Mouse (Mus musculus): Measurements from ENCODE around the gene Nectin2. TPM values are rescaled to one million over a fixed set of nuclear protein-coding genes. Genes with fewer than 3 reads are reported as not detected.
A peak's percentile ranks its signal among the peaks of the same experiment; 100 is the strongest.

The Nectin2 gene
- polyA plus RNA-seq, 1 experiment from 2014 or later, result 95.3 TPM

DNA sequence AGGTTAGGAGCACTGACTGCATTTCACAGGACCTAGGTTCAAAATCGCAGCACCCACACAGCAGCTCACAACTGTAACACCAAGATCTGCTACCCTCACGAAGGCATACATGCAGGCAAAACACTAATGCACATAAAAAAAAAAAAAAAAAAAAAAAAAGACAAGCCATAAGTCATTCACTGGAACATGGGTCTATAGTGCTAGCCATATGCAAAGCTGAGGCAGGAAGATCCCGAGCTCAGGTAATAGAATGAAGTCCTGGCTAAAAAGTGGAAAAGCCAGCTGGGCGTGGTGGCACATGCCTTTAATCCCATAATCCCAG, 50.5 kb downstream of the Nectin2 start:
- ATAC-seq (ENCODE audit: insufficient number of reproducible peaks, insufficient read depth, low FRiP score, low TSS enrichment), result no peak
- Histone ChIP-seq H3K27me3 (no peaks in the 10 kb centered on the region), H3K9me3 (peaks cover 6% of the 10 kb centered on the region; the same call in 1 of the 2 replicates), H3K27ac (0 out of 2 replicates have a peak overlapping the region, but pooled peaks have one; percentile 30), H3K9ac (peak overlapping the region; percentile 25; the same call in 1 of the 2 replicates), H3K36me3 (peaks cover 47% of the 10 kb centered on the region), H3K4me1 (peaks cover 17% of the 10 kb centered on the region), H3K4me2 (replicated peaks) (no peak overlapping the region), H3K4me3 (no peak overlapping the region)
- WGBS, result 75% methylated on average over 4 of the region's 4 CpGs

DNA sequence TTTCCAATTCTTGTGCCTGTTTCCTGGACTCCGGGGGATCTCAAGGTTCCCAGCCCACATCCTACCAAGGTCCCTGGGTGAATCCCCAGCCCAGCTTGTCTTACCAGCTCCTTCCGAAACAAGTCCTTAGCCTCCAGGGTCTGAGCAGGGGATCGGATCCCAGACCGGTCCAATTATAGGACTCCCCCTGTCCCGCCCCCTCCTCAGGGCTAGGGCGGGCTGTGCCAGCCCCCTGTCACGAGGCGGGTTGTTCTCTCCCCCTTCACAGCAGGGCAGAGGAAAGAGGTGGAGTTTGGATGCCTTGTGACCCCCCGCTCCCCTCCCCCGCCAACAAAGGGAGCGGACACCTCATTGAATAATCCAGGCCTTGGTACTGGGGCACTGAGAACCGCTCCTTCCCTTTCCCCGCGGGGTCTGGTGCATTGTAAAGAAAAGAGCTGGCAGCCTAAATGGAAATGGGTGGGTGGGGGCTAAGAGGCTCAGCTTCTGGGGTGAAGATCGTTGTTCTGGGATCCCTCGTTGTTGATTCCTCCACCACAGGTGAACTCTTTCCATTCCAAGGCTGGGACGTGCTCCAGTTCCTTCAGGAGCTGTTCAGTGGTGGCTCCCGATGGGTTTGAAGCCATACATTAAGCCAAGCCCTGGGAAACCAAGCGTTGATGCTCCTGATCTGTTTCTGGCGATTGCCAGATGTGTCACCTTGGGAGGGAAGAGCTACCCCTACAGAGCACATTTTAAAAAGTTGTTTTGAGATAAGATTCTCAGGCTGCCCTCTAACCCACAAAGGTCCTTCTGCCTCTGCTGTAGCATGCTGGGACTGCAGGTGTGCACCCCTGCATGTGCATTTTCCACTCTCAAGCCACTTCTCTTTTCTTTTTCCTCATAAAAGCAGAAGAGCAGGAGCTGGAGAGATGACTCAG, 51.1 kb downstream of the Nectin2 start, which contains the start of gene Apoe:
Apoe (minus strand) TSS at position 282 of the 920 bp plus-strand sequence.
- 2% methylated on average over 20 of the region's 20 CpGs for WGBS

DNA sequence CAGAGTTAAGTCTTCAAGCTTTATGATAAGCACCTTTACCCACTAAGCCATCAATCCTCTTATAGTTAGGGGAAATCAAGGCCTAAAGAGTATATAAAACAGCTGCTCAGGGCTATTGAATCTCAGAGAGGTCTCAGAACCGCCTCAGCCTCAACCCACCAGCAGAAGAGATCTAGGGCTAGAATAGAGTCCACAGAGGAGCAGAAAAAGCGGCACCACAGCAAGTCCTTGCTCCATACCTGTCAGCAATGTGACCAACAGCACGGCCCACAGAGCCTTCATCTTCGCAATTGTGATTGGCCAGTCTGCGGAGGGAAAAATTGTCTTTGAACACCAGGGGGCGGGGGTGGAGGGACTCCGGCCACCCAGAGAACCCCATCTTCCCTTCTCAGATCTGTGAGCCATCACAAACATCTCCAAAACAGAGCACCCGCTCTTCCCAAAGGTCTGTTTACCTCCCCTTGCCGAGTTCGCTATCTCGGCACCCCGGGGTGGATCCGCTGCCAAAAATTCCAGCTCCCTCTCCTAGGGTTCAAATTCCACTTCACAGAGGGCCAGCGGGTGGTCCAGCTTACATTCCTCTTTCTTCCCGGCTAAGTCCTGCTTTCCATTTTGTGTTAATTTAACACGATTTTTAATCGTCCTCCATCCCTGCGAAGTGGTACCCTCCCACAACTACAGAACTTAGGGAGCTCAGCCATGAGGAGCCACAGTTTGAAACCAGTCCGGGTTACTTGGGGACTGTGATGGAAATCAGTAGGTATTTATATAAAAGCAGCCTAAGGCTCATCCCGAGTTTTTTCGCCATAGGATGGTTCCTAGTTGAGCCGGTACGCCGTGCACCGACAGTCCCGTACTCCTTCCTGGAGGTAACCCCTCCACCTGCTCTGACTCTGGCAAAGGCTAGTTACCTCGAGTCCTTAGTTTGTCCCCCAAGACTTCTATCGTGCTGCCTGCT, 52.1 kb downstream of the Nectin2 start:
- Histone ChIP-seq H3K9ac (peak overlapping the region; percentile 33), H3K27me3 (no peaks in the 10 kb centered on the region), H3K4me3 (peak overlapping the region; percentile 33), H3K4me2 (replicated peaks) (peak overlapping the region; percentile 66), H3K27ac (peak overlapping the region; percentile 26; the same call in 1 of the 2 replicates), H3K4me1 (peaks cover 19% of the 10 kb centered on the region), H3K36me3 (peaks cover 31% of the 10 kb centered on the region), H3K9me3 (peaks cover 6% of the 10 kb centered on the region; the same call in 1 of the 2 replicates)
- 2% methylated on average over 28 of the region's 28 CpGs for WGBS
- ATAC-seq (ENCODE audit: insufficient number of reproducible peaks, insufficient read depth, low FRiP score, low TSS enrichment), result no peak

More for the DNA sequence above, 51.1 kb downstream of the Nectin2 start, which contains the start of gene Apoe:
- Histone ChIP-seq H3K4me2 (replicated peaks) (peak within 1 kb of the TSS; percentile 66), H3K27ac (peak within 1 kb of the TSS; percentile 30; the same call in 1 of the 2 replicates), H3K4me3 (peak within 1 kb of the TSS; percentile 33), H3K4me1 (peaks cover 17% of the 10 kb centered on the region), H3K9ac (peak within 1 kb of the TSS; percentile 33), H3K27me3 (no peaks in the 10 kb centered on the region), H3K36me3 (peaks cover 40% of the 10 kb centered on the region), H3K9me3 (peaks cover 6% of the 10 kb centered on the region; the same call in 1 of the 2 replicates)
- ATAC-seq (ENCODE audit: insufficient number of reproducible peaks, insufficient read depth, low FRiP score, low TSS enrichment), result no peak

- Histone ChIP-seq H3K4me2 (replicated peaks) (no peak overlapping the region), H3K27me3 (no peaks in the 10 kb centered on the region), H3K36me3 (peaks cover 13% of the 10 kb centered on the region), H3K9ac (no peak overlapping the region), H3K4me1 (peaks cover 22% of the 10 kb centered on the region), H3K4me3 (no peak overlapping the region), H3K27ac (no peak overlapping the region), H3K9me3 (peaks cover 6% of the 10 kb centered on the region; the same call in 1 of the 2 replicates)
- 90% methylated on average over 34 of the region's 34 CpGs for WGBS
- no peak for ATAC-seq (ENCODE audit: insufficient number of reproducible peaks, insufficient read depth, low FRiP score, low TSS enrichment)
These were observed 53.9 kb downstream of the Nectin2 start for GRCm38 (mm10) chr7:19696336-19696873.

- no peak for ATAC-seq (ENCODE audit: insufficient number of reproducible peaks, insufficient read depth, low FRiP score, low TSS enrichment)
- H3K4me3 ChIP-seq, result no peak overlapping the region
- no peak overlapping the region for H3K4me2 ChIP-seq (replicated peaks)
- H3K36me3 ChIP-seq, result peaks cover 12% of the 10 kb centered on the region
- no peaks in the 10 kb centered on the region for H3K27me3 ChIP-seq
- H3K27ac ChIP-seq, result no peak overlapping the region
- 83% methylated on average over 6 of the region's 6 CpGs for WGBS
- H3K9ac ChIP-seq, result no peak overlapping the region
- H3K4me1 ChIP-seq, result peaks cover 22% of the 10 kb centered on the region
- peaks cover 6% of the 10 kb centered on the region; the same call in 1 of the 2 replicates for H3K9me3 ChIP-seq
These were observed 54.4 kb downstream of the Nectin2 start for GRCm38 (mm10) chr7:19695881-19696280.

GRCm38 (mm10) chr7:19695213-19695594, 55.1 kb downstream of the Nectin2 start:
- ATAC-seq (ENCODE audit: insufficient number of reproducible peaks, insufficient read depth, low FRiP score, low TSS enrichment), result no peak
- no peaks in the 10 kb centered on the region for H3K27me3 ChIP-seq
- H3K9me3 ChIP-seq, result peaks cover 6% of the 10 kb centered on the region; the same call in 1 of the 2 replicates
- H3K4me1 ChIP-seq, result peaks cover 22% of the 10 kb centered on the region
- no peak overlapping the region for H3K9ac ChIP-seq
- H3K4me3 ChIP-seq, result no peak overlapping the region
- no peak overlapping the region for H3K4me2 ChIP-seq (replicated peaks)
- 51% methylated on average over 8 of the region's 8 CpGs for WGBS
- H3K36me3 ChIP-seq, result peaks cover 12% of the 10 kb centered on the region
- no peak overlapping the region for H3K27ac ChIP-seq

GRCm38 (mm10) chr7:19694336-19695212, 55.7 kb downstream of the Nectin2 start:
- Histone ChIP-seq H3K27ac (no peak overlapping the region), H3K36me3 (peaks cover 12% of the 10 kb centered on the region)
- 84% methylated on average over 10 of the region's 10 CpGs for WGBS

DNA sequence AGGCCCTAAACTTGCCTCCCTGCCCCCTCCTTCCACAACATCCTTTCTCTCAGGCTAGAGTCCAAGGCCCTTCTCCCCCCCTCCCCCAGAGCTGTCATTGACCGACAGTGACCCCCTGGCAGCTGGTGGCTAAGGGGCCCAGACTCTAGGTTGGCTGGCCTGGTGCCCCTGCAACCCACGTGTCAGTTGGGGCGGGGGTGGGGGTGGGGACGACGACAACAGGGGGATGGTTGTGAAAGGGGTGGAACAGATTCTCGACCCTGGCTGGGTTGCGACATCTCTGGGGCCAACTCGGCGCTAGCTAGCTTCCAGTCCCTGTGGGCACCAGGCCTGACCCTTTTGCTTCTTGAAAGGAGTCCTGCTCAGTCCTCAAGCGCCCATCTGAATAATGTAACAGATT, 56.9 kb downstream of the Nectin2 start:
- 32% methylated on average over 10 of the region's 10 CpGs for WGBS
- Histone ChIP-seq H3K36me3 (peaks cover 12% of the 10 kb centered on the region), H3K27ac (no peak overlapping the region), H3K4me2 (replicated peaks) (no peak overlapping the region), H3K9ac (0 out of 2 replicates have a peak overlapping the region, but pooled peaks have one; percentile 19), H3K9me3 (peaks cover 6% of the 10 kb centered on the region; the same call in 1 of the 2 replicates), H3K4me3 (no peak overlapping the region), H3K27me3 (no peaks in the 10 kb centered on the region), H3K4me1 (peaks cover 11% of the 10 kb centered on the region)
- ATAC-seq (ENCODE audit: insufficient number of reproducible peaks, insufficient read depth, low FRiP score, low TSS enrichment), result no peak

More at GRCm38 (mm10) chr7:19694336-19695212, 55.7 kb downstream of the Nectin2 start:
- no peak for ATAC-seq (ENCODE audit: insufficient number of reproducible peaks, insufficient read depth, low FRiP score, low TSS enrichment)
- Histone ChIP-seq H3K9me3 (peaks cover 6% of the 10 kb centered on the region; the same call in 1 of the 2 replicates), H3K27me3 (no peaks in the 10 kb centered on the region), H3K4me1 (peaks cover 21% of the 10 kb centered on the region), H3K4me2 (replicated peaks) (no peak overlapping the region), H3K9ac (no peak overlapping the region), H3K4me3 (no peak overlapping the region)

GRCm38 (mm10) chr7:19691873-19692865, 58.1 kb downstream of the Nectin2 start, which contains the start of gene Apoc1:
Gene Apoc1 (minus strand): TSS chr7:19692660.
- Histone ChIP-seq H3K4me3 (no peak within 1 kb of the TSS), H3K4me2 (replicated peaks) (no peak within 1 kb of the TSS), H3K36me3 (peaks cover 12% of the 10 kb centered on the region), H3K9ac (0 out of 2 replicates have a peak within 1 kb of the TSS, but pooled peaks have one; percentile 19), H3K9me3 (peaks cover 6% of the 10 kb centered on the region; the same call in 1 of the 2 replicates), H3K27ac (no peak within 1 kb of the TSS), H3K27me3 (no peaks in the 10 kb centered on the region), H3K4me1 (peaks cover 5% of the 10 kb centered on the region; the same call in 1 of the 2 replicates)
- ATAC-seq (ENCODE audit: insufficient number of reproducible peaks, insufficient read depth, low FRiP score, low TSS enrichment), result no peak
- 50% methylated on average over 28 of the region's 28 CpGs for WGBS

Measured in embryonic facial prominence, embryonic 12.5 days (tissue).